8 mouse cellular contexts compared by ENCODE assay signal in genomic region chr2:164857842-164858553, GRCm38 (mm10). TPM values are rescaled to one million over a fixed set of nuclear protein-coding genes. Genes with fewer than 3 reads are reported as not detected.
DNase-seq lines count a peak whose midpoint lies in the region; ATAC-seq and TF ChIP-seq lines count a peak whose summit lies in the region.

No protein-coding gene starts in this region.

- TF ChIP-seq CTCF in E14TG2a.4 (conservative IDR thresholded peaks at IDR 0.05; ENCODE audit: low read length): no peak

- no peaks in the 10 kb centered on the region for H3K9me3 ChIP-seq in E14TG2a.4 (ENCODE audit: low read length)
- no peaks in the 10 kb centered on the region for H3K9me3 ChIP-seq in heart, embryonic 16.5 days (replicated peaks; ENCODE audit: control insufficient read depth, low read length)

- H3K27me3 ChIP-seq in E14TG2a.4 (ENCODE audit: insufficient read depth, low read length): no peaks in the 10 kb centered on the region
- H3K27me3 ChIP-seq in heart, embryonic 16.5 days (ENCODE audit: control insufficient read depth, insufficient read depth, low read length): peaks cover 31% of the 10 kb centered on the region

- DNase-seq in embryo, embryonic 10 days (ENCODE audit: low spot score): peak; percentile 52
- no peak for DNase-seq in embryo, embryonic 9.5 days (ENCODE audit: extremely low spot score)
- no peak for DNase-seq in right cerebral cortex, postnatal 10 days (ENCODE audit: low spot score in 2 of 2)
- DNase-seq in cerebellum, postnatal 36 days: no peak
- no peak for DNase-seq in cerebellum, adult 8-10 months

- H3K36me3 ChIP-seq in E14TG2a.4 (ENCODE audit: insufficient read depth, low read length) (peaks cover 26% of the 10 kb centered on the region), macrophage (ENCODE audit: inconsistent target) (peaks cover 21% of the 10 kb centered on the region)
- H3K36me3 ChIP-seq in heart, embryonic 16.5 days (ENCODE audit: control insufficient read depth, insufficient read depth): no peaks in the 10 kb centered on the region

- no peak for ATAC-seq in heart, embryonic 16.5 days (replicated peaks; ENCODE audit: extremely low read depth, insufficient read depth, low FRiP score)

- H3K4me2 ChIP-seq in heart, embryonic 16.5 days (ENCODE audit: low read depth, low read length): peak overlapping the region; percentile 98

- H3K4me1 ChIP-seq in E14TG2a.4 (replicated peaks; ENCODE audit: low read depth, low read length): peaks cover 84% of the 10 kb centered on the region
- peaks cover 28% of the 10 kb centered on the region for H3K4me1 ChIP-seq in heart, embryonic 16.5 days (ENCODE audit: control insufficient read depth, insufficient read depth, low read length)

- peaks cover 11% of the 10 kb centered on the region for H3K79me2 ChIP-seq in macrophage (ENCODE audit: inconsistent target)

- peak overlapping the region; percentile 91 for H3K4me3 ChIP-seq in E14TG2a.4 (replicated peaks; ENCODE audit: low read length)
- H3K4me3 ChIP-seq in heart, embryonic 16.5 days (ENCODE audit: low read length): peak overlapping the region; percentile 62
- peak overlapping the region; percentile 73 for H3K4me3 ChIP-seq in macrophage (ENCODE audit: inconsistent target)

- WGBS in heart, embryonic 16.5 days: 14% methylated on average over 19 of the region's 19 CpGs
- 8% methylated on average over 15 of the region's 19 CpGs for WGBS in macrophage (ENCODE audit: missing documents)

- H3K9ac ChIP-seq in heart, embryonic 16.5 days (ENCODE audit: low read length): peak overlapping the region; percentile 69; the same call in 1 of the 2 replicates

- peak overlapping the region; percentile 23; the same call in 1 of the 2 replicates for H3K27ac ChIP-seq in heart, embryonic 16.5 days (ENCODE audit: low read length)
- peak overlapping the region; percentile 85 for H3K27ac ChIP-seq in macrophage

RNA-seq across cellular contexts. Expression of gene Pltp, which starts 0.5 kb away (rescaled TPM):
- 52.0 and 67.2 TPM in 2 replicates for polyA plus RNA-seq in heart, embryonic 16.5 days (2015; fragmentation: Nextera tagmentation; extraction: Ambion mirVana)
- total RNA-seq in macrophage (2018; cell fraction: chromatin; rRNA removed): 100 to 1,000 TPM; 103 to 546 (median 287) TPM
- total RNA-seq in macrophage (2018; cell fraction: cytosol; rRNA removed): 1,000 to 10,000 TPM in 3 of 26 experiments, 100 to 1,000 TPM in 23; 293 to 1,067 (median 626) TPM
- total RNA-seq in macrophage (2018; cell fraction: nucleus; rRNA removed): 1,000 to 10,000 TPM in 1 of 26 experiments, 100 to 1,000 TPM in 25; 381 to 1,006 (median 769) TPM
- polyA plus RNA-seq in macrophage (2018): 538 to 865 TPM (median 584 TPM) in 3 replicates

RNA-seq across cellular contexts. Expression of gene Pcif1, which starts 21.1 kb away (rescaled TPM):
- 53.4 and 54.5 TPM in 2 replicates for polyA plus RNA-seq in heart, embryonic 16.5 days (2015; fragmentation: Nextera tagmentation; extraction: Ambion mirVana)
- 10 to 100 TPM; 27.5 to 75.8 (median 51.5) TPM for total RNA-seq in macrophage (2018; cell fraction: chromatin; rRNA removed)
- total RNA-seq in macrophage (2018; cell fraction: cytosol; rRNA removed): 10 to 100 TPM; 18.5 to 35.7 (median 25.1) TPM
- 10 to 100 TPM; 21.4 to 47.0 (median 31.9) TPM for total RNA-seq in macrophage (2018; cell fraction: nucleus; rRNA removed)
- 14.5 to 26.1 TPM (median 19.1 TPM) in 3 replicates for polyA plus RNA-seq in macrophage (2018)

RNA-seq across cellular contexts. Expression of gene Neurl2, which starts 24.7 kb away (rescaled TPM):
- polyA plus RNA-seq in heart, embryonic 16.5 days (2015; fragmentation: Nextera tagmentation; extraction: Ambion mirVana): 50.6 and 52.8 TPM in 2 replicates
- 100 to 1,000 TPM in 1 of 26 experiments, 10 to 100 TPM in 25; 16.9 to 102 (median 59.3) TPM for total RNA-seq in macrophage (2018; cell fraction: chromatin; rRNA removed)
- total RNA-seq in macrophage (2018; cell fraction: cytosol; rRNA removed): 10 to 100 TPM in 11 of 26 experiments, 1 to 10 TPM in 15; 4.2 to 22.3 (median 8.9) TPM
- total RNA-seq in macrophage (2018; cell fraction: nucleus; rRNA removed): 10 to 100 TPM; 11.4 to 90.2 (median 33.1) TPM
- 3.9 to 17.8 TPM (median 7.7 TPM) in 3 replicates for polyA plus RNA-seq in macrophage (2018)

RNA-seq across cellular contexts. Expression of gene Ctsa, which starts 25.3 kb away (rescaled TPM):
- 173 and 184 TPM in 2 replicates for polyA plus RNA-seq in heart, embryonic 16.5 days (2015; fragmentation: Nextera tagmentation; extraction: Ambion mirVana)
- 1,000 to 10,000 TPM in 5 of 26 experiments, 100 to 1,000 TPM in 21; 231 to 1,612 (median 642) TPM for total RNA-seq in macrophage (2018; cell fraction: chromatin; rRNA removed)
- total RNA-seq in macrophage (2018; cell fraction: cytosol; rRNA removed): 1,000 to 10,000 TPM in 19 of 26 experiments, 100 to 1,000 TPM in 7; 818 to 1,776 (median 1,127) TPM
- 1,000 to 10,000 TPM in 20 of 26 experiments, 100 to 1,000 TPM in 6; 377 to 1,961 (median 1,176) TPM for total RNA-seq in macrophage (2018; cell fraction: nucleus; rRNA removed)
- 1,416 to 1,739 TPM (median 1,652 TPM) in 3 replicates for polyA plus RNA-seq in macrophage (2018)

RNA-seq across cellular contexts. Expression of gene Spata25, which starts 29.7 kb away (rescaled TPM):
- 0.42 TPM in 1 of 2 replicates, not detected in the other for polyA plus RNA-seq in heart, embryonic 16.5 days (2015; fragmentation: Nextera tagmentation; extraction: Ambion mirVana)
- 100 to 1,000 TPM in 3 of 26 experiments, 10 to 100 TPM in 23; 11.3 to 125 (median 43.8) TPM for total RNA-seq in macrophage (2018; cell fraction: chromatin; rRNA removed)
- total RNA-seq in macrophage (2018; cell fraction: cytosol; rRNA removed): 1 to 10 TPM in 4 of 26 experiments, under 1 TPM in 17, not detected in 5; 0.17 to 2.9 (median 0.62) TPM
- total RNA-seq in macrophage (2018; cell fraction: nucleus; rRNA removed): 10 to 100 TPM in 14 of 26 experiments, 1 to 10 TPM in 12; 2.0 to 75.9 (median 11.1) TPM
- polyA plus RNA-seq in macrophage (2018): 0.80 TPM in 1 of 3 replicates, not detected in the others
